Mouse (Mus musculus): ENCODE data around the gene Rev3l. TPM values are rescaled to one million over a fixed set of nuclear protein-coding genes. Genes with fewer than 3 reads are reported as not detected.
"Not testable (repeated sequence)": the region's sequence is repeated elsewhere in the genome, so short reads cannot be mapped to it uniquely, and the experiment has no call there.

Gene Rev3l
- polyA plus RNA-seq, 1 experiment from 2014 or later: 11.9 TPM

GRCm38 (mm10) chr10:39865509-39865908 is 133.6 kb downstream of the Rev3l start:
- H3K27me3 ChIP-seq (ENCODE audit: low read depth, poor library complexity, severe bottlenecking): no peaks in the 10 kb centered on the region
- H3K27ac ChIP-seq: no peak overlapping the region
- no peak overlapping the region for H3K4me3 ChIP-seq
- no peak for DNase-seq (ENCODE audit: low spot score)
- no peaks in the 10 kb centered on the region for H3K4me1 ChIP-seq
- peaks cover 67% of the 10 kb centered on the region for H3K36me3 ChIP-seq
- H3K9me3 ChIP-seq (replicated peaks): no peaks in the 10 kb centered on the region
- 93% methylated on average over 2 of the region's 2 CpGs for WGBS

- Histone ChIP-seq H3K4me3 (no peak overlapping the region), H3K36me3 (0 out of 2 replicates have a peak, but pooled peaks cover 7% of the 10 kb centered on the region)
- WGBS: 72% methylated on average over 3 of the region's 3 CpGs
These were observed 156.7 kb downstream of the Rev3l start for GRCm38 (mm10) chr10:39888621-39889020.

GRCm38 (mm10) chr10:39893702-39894697 is 162.1 kb downstream of the Rev3l start:
- Histone ChIP-seq H3K27ac (no peak overlapping the region), H3K4me3 (no peak overlapping the region)

More at GRCm38 (mm10) chr10:39888621-39889020, 156.7 kb downstream of the Rev3l start:
- Histone ChIP-seq H3K27me3 (ENCODE audit: low read depth, poor library complexity, severe bottlenecking) (no peaks in the 10 kb centered on the region), H3K9me3 (replicated peaks) (no peaks in the 10 kb centered on the region), H3K27ac (no peak overlapping the region), H3K4me1 (no peaks in the 10 kb centered on the region)
- DNase-seq (ENCODE audit: low spot score): no peak

GRCm38 (mm10) chr10:39896503-39896902 is 164.6 kb downstream of the Rev3l start:
- Histone ChIP-seq H3K36me3 (0 out of 2 replicates have a peak, but pooled peaks cover 4% of the 10 kb centered on the region), H3K4me1 (peaks cover 16% of the 10 kb centered on the region), H3K27ac (no peak overlapping the region), H3K4me3 (no peak overlapping the region), H3K27me3 (ENCODE audit: low read depth, poor library complexity, severe bottlenecking) (no peaks in the 10 kb centered on the region), H3K9me3 (replicated peaks) (no peaks in the 10 kb centered on the region)
- WGBS: 87% methylated on average over 5 of the region's 5 CpGs
- DNase-seq (ENCODE audit: low spot score): no peak

More at GRCm38 (mm10) chr10:39893702-39894697, 162.1 kb downstream of the Rev3l start:
- DNase-seq (ENCODE audit: low spot score): no peak
- WGBS: 74% methylated on average over 11 of the region's 11 CpGs
- Histone ChIP-seq H3K27me3 (ENCODE audit: low read depth, poor library complexity, severe bottlenecking) (no peaks in the 10 kb centered on the region), H3K4me1 (peaks cover 9% of the 10 kb centered on the region), H3K9me3 (replicated peaks) (no peaks in the 10 kb centered on the region), H3K36me3 (0 out of 2 replicates have a peak, but pooled peaks cover 7% of the 10 kb centered on the region)

GRCm38 (mm10) chr10:39898874-39899371 is 167.0 kb downstream of the Rev3l start, which contains the start of gene Mfsd4b4:
Gene Mfsd4b4 (minus strand): TSS chr10:39899238.
- peaks cover 16% of the 10 kb centered on the region for H3K4me1 ChIP-seq
- DNase-seq (ENCODE audit: low spot score): peak; percentile 95
- no peaks in the 10 kb centered on the region for H3K27me3 ChIP-seq (ENCODE audit: low read depth, poor library complexity, severe bottlenecking)
- H3K9me3 ChIP-seq (replicated peaks): no peaks in the 10 kb centered on the region
- H3K27ac ChIP-seq: peak within 1 kb of the TSS; percentile 98
- under 1% methylated on average over 41 of the region's 41 CpGs for WGBS
- no peaks in the 10 kb centered on the region for H3K36me3 ChIP-seq
- peak within 1 kb of the TSS; percentile 85 for H3K4me3 ChIP-seq

- Histone ChIP-seq H3K27me3 (ENCODE audit: low read depth, poor library complexity, severe bottlenecking) (no peaks in the 10 kb centered on the region), H3K27ac (no peak overlapping the region), H3K9me3 (replicated peaks) (no peaks in the 10 kb centered on the region), H3K4me1 (peaks cover 6% of the 10 kb centered on the region), H3K4me3 (no peak overlapping the region), H3K36me3 (no peaks in the 10 kb centered on the region)
- no peak for DNase-seq (ENCODE audit: low spot score)
- whole genome bisulfite sequencing: 83% methylated on average over 3 of the region's 3 CpGs
These were observed 172.3 kb downstream of the Rev3l start for GRCm38 (mm10) chr10:39904191-39904590.

- H3K27ac ChIP-seq: no peak overlapping the region
- WGBS: 85% methylated on average over 10 of the region's 10 CpGs
These were observed 175.1 kb downstream of the Rev3l start for GRCm38 (mm10) chr10:39906799-39907658.

GRCm38 (mm10) chr10:39908768-39909441 is 177.0 kb downstream of the Rev3l start:
- no peaks in the 10 kb centered on the region for H3K4me1 ChIP-seq
- no peak overlapping the region for H3K27ac ChIP-seq
- no peaks in the 10 kb centered on the region for H3K9me3 ChIP-seq (replicated peaks)
- no peaks in the 10 kb centered on the region for H3K36me3 ChIP-seq
- 78% methylated on average over 13 of the region's 13 CpGs for WGBS
- no peaks in the 10 kb centered on the region for H3K27me3 ChIP-seq (ENCODE audit: low read depth, poor library complexity, severe bottlenecking)
- H3K4me3 ChIP-seq: no peak overlapping the region
- no peak for DNase-seq (ENCODE audit: low spot score)

More at GRCm38 (mm10) chr10:39906799-39907658, 175.1 kb downstream of the Rev3l start:
- no peaks in the 10 kb centered on the region for H3K36me3 ChIP-seq
- H3K4me3 ChIP-seq: no peak overlapping the region
- DNase-seq (ENCODE audit: low spot score): no peak
- H3K9me3 ChIP-seq (replicated peaks): no peaks in the 10 kb centered on the region
- no peaks in the 10 kb centered on the region for H3K4me1 ChIP-seq
- H3K27me3 ChIP-seq (ENCODE audit: low read depth, poor library complexity, severe bottlenecking): no peaks in the 10 kb centered on the region

GRCm38 (mm10) chr10:39912616-39913015 is 180.7 kb downstream of the Rev3l start:
- no peaks in the 10 kb centered on the region for H3K36me3 ChIP-seq
- no peaks in the 10 kb centered on the region for H3K27me3 ChIP-seq (ENCODE audit: low read depth, poor library complexity, severe bottlenecking)
- no peak for DNase-seq (ENCODE audit: low spot score)
- H3K4me1 ChIP-seq: no peaks in the 10 kb centered on the region
- H3K27ac ChIP-seq: no peak overlapping the region
- no peak overlapping the region for H3K4me3 ChIP-seq
- H3K9me3 ChIP-seq (replicated peaks): no peaks in the 10 kb centered on the region

GRCm38 (mm10) chr10:39924556-39924955 is 192.6 kb downstream of the Rev3l start:
- H3K4me3 ChIP-seq; H3K27ac ChIP-seq; H3K9me3 ChIP-seq (replicated peaks); H3K36me3 ChIP-seq; DNase-seq (ENCODE audit: low spot score): not testable (repeated sequence)
- Histone ChIP-seq H3K4me1 (peaks cover 10% of the 10 kb centered on the region), H3K27me3 (ENCODE audit: low read depth, poor library complexity, severe bottlenecking) (peaks cover 35% of the 10 kb centered on the region)
- 75% methylated on average over 8 of the region's 8 CpGs for WGBS

Data from limb, embryonic 10.5 days (tissue).